Mouse (Mus musculus) hindbrain, embryonic 14.5 days (tissue): Measurements from ENCODE around the gene Tnfsf9. TPM values are rescaled to one million over a fixed set of nuclear protein-coding genes. Genes with fewer than 3 reads are reported as not detected.

ENCODE experiments used
- ATAC-seq: fragments of 200-750 bp; cut with Nextera tagmentation; 2 replicates; pipeline ENCODE4 v1.8.0; 2017; ENCODE audit warnings: moderate number of reproducible peaks, mild to moderate bottlenecking, moderate TSS enrichment, moderate library complexity; ENCODE audit not compliant: low FRiP score
- DNase-seq: peaks from one replicate; pipeline ENCODE4 v3.0.0-alpha.2; 2015; ENCODE audit warnings: low spot score
- H3K27ac ChIP-seq: fragments of 300-500 bp; sonication (generic); 2 replicates; pipeline ENCODE4 v1.5.1; 2014; ENCODE audit warnings: mild to moderate bottlenecking, moderate library complexity
- H3K27me3 ChIP-seq: fragments of 300-500 bp; sonication (generic); 2 replicates; pipeline ENCODE4 v1.6.1; 2014; ENCODE audit warnings: mild to moderate bottlenecking, low read length, mixed read lengths; ENCODE audit not compliant: control insufficient read depth, insufficient read depth
- H3K36me3 ChIP-seq: fragments of 300-500 bp; sonication (generic); replicated peaks from 2 replicates; pipeline ENCODE4 v1.6.1; 2014; ENCODE audit not compliant: control insufficient read depth, insufficient read depth
- H3K4me1 ChIP-seq: fragments of 300-500 bp; sonication (generic); replicated peaks from 2 replicates; pipeline ENCODE4 v1.6.1; 2014; ENCODE audit warnings: antibody characterized with exemption, low read length, mixed read lengths; ENCODE audit not compliant: control insufficient read depth, insufficient read depth
- H3K4me2 ChIP-seq: fragments of 300-500 bp; sonication (generic); replicated peaks from 2 replicates; pipeline ENCODE4 v1.6.1; 2014; ENCODE audit warnings: mild to moderate bottlenecking, moderate library complexity
- H3K4me3 ChIP-seq: fragments of 300-500 bp; sonication (generic); replicated peaks from 2 replicates; pipeline ENCODE4 v1.5.1; 2014; ENCODE audit warnings: mild to moderate bottlenecking, low read length
- H3K9ac ChIP-seq: fragments of 300-500 bp; sonication (generic); 2 replicates; pipeline ENCODE4 v1.6.1; 2014
- H3K9me3 ChIP-seq: fragments of 300-500 bp; sonication (generic); 2 replicates; pipeline ENCODE4 v1.6.1; 2016; ENCODE audit warnings: low read length; ENCODE audit not compliant: control insufficient read depth
- WGBS: fragments of 180-500 bp; shearing (Covaris S2); extraction: QIAGEN DNeasy Blood & Tissue Kit; methylation state at CpG from one replicate; pipeline ENCODE4 v1.1.7; 2014; 5-methylcytosine and 5-hydroxymethylcytosine counted together
- polyA plus RNA-seq: library from polyadenylated mRNA; unstranded; fragments of >200 nt; fragmentation: Nextera tagmentation; extraction: Ambion mirVana; gene quantifications from 2 replicates; pipeline ENCODE4 v1.2.1, GENCODE M21; 2014

Gene Tnfsf9
- polyA plus RNA-seq, 1 experiment from 2014 or later, result 5.6 TPM

DNA sequence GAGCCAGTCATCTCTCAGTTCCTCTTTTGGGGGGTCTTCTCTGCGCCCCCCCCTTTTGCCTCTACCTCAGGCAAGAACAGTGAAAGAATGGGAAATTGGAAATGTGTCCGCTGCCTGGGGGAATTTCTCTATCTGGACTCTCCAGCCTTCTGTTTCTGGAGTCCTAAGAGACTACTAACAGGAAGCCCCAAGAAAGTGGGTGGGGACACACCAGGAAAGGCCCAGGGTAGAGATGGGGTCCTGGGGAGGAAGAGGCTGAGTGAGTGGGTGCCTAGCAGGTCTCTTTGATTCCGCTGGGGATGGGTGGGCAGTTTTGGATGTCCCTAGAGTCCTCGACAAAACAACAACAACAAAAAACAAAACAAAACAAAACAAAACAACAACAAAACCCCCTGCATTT, 629 bp upstream of the Tnfsf9 start:
- ATAC-seq, result no peak
- no peaks in the 10 kb centered on the region for H3K9me3 ChIP-seq
- H3K27ac ChIP-seq, result no peak overlapping the region
- H3K27me3 ChIP-seq, result no peaks in the 10 kb centered on the region
- peak overlapping the region; percentile 52 for H3K4me3 ChIP-seq
- H3K36me3 ChIP-seq, result no peaks in the 10 kb centered on the region
- H3K4me2 ChIP-seq, result peak overlapping the region; percentile 67
- H3K9ac ChIP-seq, result peak overlapping the region; percentile 79; the same call in 1 of the 2 replicates
- DNase-seq, result no peak
- H3K4me1 ChIP-seq, result peaks cover 17% of the 10 kb centered on the region
- 39% methylated on average over 4 of the region's 4 CpGs for WGBS

DNA sequence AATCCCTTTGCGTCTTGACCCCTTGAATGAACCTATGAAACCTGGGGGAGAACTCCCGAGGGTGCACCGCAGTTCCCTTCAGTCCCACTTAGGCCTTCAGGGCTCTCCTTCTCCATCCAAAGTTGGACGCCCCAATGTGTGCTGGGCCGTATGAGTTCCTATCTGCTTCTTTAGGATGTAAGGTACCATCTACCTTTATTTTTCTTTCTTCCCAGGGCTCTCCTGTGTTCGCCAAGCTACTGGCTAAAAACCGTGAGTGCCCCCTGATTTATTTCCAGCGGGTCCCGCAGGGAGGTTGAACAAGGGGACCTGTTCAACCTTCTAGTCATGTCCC, 877 bp downstream of the Tnfsf9 start:
- H3K9ac ChIP-seq, result peak overlapping the region; percentile 79
- WGBS, result 7% methylated on average over 9 of the region's 9 CpGs
- H3K27me3 ChIP-seq, result no peaks in the 10 kb centered on the region
- H3K4me3 ChIP-seq, result peak overlapping the region; percentile 52
- H3K4me1 ChIP-seq, result peaks cover 17% of the 10 kb centered on the region
- DNase-seq (no peak), ATAC-seq (no peak)
- H3K36me3 ChIP-seq, result no peaks in the 10 kb centered on the region
- H3K4me2 ChIP-seq, result peak overlapping the region; percentile 67
- H3K9me3 ChIP-seq, result no peaks in the 10 kb centered on the region
- no peak overlapping the region for H3K27ac ChIP-seq

DNA sequence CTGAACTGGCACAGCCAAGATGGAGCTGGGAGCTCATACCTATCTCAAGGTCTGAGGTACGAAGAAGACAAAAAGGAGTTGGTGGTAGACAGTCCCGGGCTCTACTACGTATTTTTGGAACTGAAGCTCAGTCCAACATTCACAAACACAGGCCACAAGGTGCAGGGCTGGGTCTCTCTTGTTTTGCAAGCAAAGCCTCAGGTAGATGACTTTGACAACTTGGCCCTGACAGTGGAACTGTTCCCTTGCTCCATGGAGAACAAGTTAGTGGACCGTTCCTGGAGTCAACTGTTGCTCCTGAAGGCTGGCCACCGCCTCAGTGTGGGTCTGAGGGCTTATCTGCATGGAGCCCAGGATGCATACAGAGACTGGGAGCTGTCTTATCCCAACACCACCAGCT, 1.9 kb downstream of the Tnfsf9 start:
- H3K27me3 ChIP-seq, result no peaks in the 10 kb centered on the region
- no peak overlapping the region for H3K4me3 ChIP-seq
- H3K4me2 ChIP-seq, result no peak overlapping the region
- no peak overlapping the region for H3K27ac ChIP-seq
- peaks cover 17% of the 10 kb centered on the region for H3K4me1 ChIP-seq
- ATAC-seq, result no peak
- no peaks in the 10 kb centered on the region for H3K9me3 ChIP-seq
- no peak for DNase-seq
- no peak overlapping the region for H3K9ac ChIP-seq
- WGBS, result 92% methylated on average over 5 of the region's 5 CpGs
- H3K36me3 ChIP-seq, result no peaks in the 10 kb centered on the region

DNA sequence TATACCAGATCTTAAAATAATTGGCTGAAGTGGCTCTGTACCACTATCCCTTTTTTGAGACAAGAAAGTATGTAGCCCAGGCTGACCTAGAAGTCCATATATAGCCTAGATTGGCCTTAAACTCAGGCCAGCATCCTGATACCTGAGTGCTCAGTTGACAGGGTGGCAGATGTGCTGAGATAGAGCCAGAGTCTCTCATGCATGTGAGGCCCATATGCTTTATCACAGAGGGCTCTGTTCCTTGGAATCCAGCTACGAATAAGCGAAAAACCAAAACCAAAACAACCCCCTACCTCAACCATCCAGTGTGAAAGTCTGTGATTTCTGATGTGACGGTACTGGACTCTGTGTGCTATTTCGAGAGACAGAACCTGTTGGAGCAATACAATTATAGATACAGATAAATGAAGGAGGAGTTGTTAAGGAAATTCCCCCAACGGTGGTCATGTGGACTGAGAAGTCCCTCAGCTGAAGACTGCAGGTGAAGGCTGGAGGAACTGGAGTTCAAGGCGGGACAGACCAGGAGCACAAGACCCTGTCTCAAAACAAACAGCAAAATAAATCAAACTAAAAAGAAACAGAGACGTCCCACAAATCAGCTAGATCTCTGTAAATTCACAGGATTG, 3.0 kb downstream of the Tnfsf9 start:
- ATAC-seq, result no peak
- no peak for DNase-seq
- Histone ChIP-seq H3K36me3 (no peaks in the 10 kb centered on the region), H3K9me3 (no peaks in the 10 kb centered on the region), H3K9ac (no peak overlapping the region), H3K4me2 (no peak overlapping the region), H3K27me3 (no peaks in the 10 kb centered on the region), H3K4me1 (peaks cover 17% of the 10 kb centered on the region), H3K27ac (no peak overlapping the region), H3K4me3 (no peak overlapping the region)
- WGBS, result 83% methylated on average over 7 of the region's 7 CpGs

DNA sequence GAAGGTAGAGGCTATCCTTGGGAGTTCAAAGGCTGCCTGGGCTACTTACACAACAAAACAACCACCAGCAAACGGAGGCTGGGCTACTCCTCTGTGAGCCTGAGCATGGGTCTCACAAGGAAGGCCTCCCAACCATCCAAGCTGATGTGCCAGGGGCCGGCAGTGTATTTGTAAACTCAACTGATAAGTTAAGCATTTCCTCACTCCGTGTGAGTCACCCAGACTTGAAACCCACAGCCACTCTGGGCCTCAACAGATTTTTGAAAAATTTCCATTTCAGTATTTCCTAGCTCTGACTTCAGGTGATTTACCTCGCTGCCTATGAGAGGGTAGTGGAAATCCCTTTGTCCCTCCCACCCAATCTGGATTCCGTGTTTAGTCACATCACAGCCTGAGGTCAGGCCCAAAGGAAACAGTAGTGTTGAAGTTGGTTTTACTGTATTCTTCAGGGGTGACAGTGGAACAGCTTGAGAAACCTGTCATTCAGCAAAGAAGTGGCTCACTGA, 3.6 kb downstream of the Tnfsf9 start:
- DNase-seq, result no peak
- H3K4me1 ChIP-seq, result peaks cover 17% of the 10 kb centered on the region
- no peaks in the 10 kb centered on the region for H3K9me3 ChIP-seq
- no peak for ATAC-seq
- no peaks in the 10 kb centered on the region for H3K27me3 ChIP-seq
- WGBS, result 54% methylated on average over 5 of the region's 5 CpGs
- H3K36me3 ChIP-seq, result no peaks in the 10 kb centered on the region
- H3K4me2 ChIP-seq, result no peak overlapping the region
- H3K4me3 ChIP-seq, result no peak overlapping the region
- no peak overlapping the region for H3K9ac ChIP-seq
- no peak overlapping the region for H3K27ac ChIP-seq

DNA sequence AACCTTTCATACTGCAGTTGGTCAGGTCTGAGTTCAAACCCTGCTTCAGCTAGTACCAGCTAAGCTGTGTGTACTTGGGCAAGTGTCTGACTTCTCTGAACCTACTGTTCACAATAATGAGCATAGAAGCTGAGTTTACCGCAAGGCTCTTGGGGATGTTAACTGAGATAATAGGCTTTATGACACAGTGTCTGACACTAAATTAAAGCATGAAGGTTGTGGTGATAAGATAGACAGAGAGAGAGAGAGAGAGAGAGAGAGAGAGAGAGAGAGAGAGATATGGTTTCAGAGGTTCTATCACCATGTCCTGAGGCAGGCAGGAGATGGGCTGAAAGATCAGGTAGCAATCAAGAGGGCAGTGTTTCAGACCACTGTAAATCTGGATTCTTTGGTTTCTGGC, 4.9 kb downstream of the Tnfsf9 start:
- no peak overlapping the region for H3K9ac ChIP-seq
- H3K4me3 ChIP-seq, result no peak overlapping the region
- 100% methylated on average over 1 of the region's 1 CpGs for WGBS
- no peaks in the 10 kb centered on the region for H3K36me3 ChIP-seq
- ATAC-seq (no peak), DNase-seq (no peak)
- no peak overlapping the region for H3K4me2 ChIP-seq
- no peaks in the 10 kb centered on the region for H3K27me3 ChIP-seq
- peaks cover 11% of the 10 kb centered on the region; the same call in 1 of the 2 replicates for H3K4me1 ChIP-seq
- no peak overlapping the region for H3K27ac ChIP-seq
- H3K9me3 ChIP-seq, result no peaks in the 10 kb centered on the region

DNA sequence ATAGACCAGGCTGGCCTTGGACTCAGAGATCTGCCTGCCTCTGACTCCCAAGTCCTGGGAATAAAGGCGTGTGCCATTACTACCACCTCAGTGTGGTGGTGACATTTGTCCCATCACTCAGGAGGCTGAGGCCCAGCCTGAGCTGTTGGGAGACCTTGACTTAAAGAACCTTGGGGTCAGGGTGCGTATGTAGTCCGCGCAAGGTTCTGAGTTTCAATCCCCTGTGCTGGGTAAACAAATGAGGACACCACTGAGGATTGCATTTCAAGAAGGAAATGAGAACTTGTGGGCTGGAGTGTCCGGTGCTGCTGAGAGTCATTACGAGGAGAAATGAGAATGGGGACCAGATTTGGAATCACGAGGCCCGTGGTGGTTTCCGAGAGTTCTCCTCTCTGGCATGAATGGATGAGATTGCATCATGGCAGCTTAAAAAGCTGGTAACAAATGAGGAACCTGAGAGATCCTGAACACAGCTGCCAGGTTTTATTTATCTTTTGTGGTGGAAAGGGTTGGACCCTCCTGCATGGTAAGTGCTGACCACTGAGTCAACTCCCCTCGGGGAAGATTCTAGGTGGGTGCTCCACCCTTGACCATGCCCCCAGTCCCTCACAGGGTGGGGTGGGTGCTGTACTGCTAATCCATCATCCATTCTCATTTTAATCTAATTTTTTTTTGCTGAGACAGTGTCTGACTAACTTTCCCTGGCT, 7.8 kb downstream of the Tnfsf9 start:
- DNase-seq (no peak), ATAC-seq (no peak)
- 92% methylated on average over 10 of the region's 10 CpGs for WGBS
- Histone ChIP-seq H3K4me2 (no peak overlapping the region), H3K36me3 (no peaks in the 10 kb centered on the region), H3K27ac (no peak overlapping the region), H3K4me1 (0 out of 2 replicates have a peak, but pooled peaks cover 2% of the 10 kb centered on the region), H3K9ac (no peak overlapping the region), H3K4me3 (no peak overlapping the region), H3K9me3 (no peaks in the 10 kb centered on the region), H3K27me3 (no peaks in the 10 kb centered on the region)

DNA sequence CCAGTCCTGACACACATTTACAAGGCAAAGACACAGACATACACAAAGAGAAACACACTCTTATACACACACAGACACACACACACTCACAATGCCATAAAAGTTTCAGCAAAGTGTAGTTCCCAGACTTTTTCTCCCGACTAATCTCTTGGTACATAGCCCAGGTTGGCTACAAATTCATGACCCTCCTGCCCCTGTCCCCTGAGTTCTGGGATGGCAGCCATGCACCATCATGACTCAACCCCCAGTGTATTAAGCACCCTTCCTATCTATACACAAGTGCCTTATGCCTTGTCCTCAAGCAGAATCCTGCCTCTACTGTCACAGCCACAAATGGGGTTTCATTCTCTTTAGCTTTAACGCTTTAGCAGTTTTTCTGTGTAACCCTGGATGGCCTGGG, 11.7 kb downstream of the Tnfsf9 start:
- Histone ChIP-seq H3K27me3 (no peaks in the 10 kb centered on the region), H3K9me3 (no peaks in the 10 kb centered on the region), H3K4me1 (no peaks in the 10 kb centered on the region), H3K4me2 (no peak overlapping the region), H3K4me3 (no peak overlapping the region), H3K9ac (no peak overlapping the region), H3K27ac (no peak overlapping the region), H3K36me3 (no peaks in the 10 kb centered on the region)
- ATAC-seq (no peak), DNase-seq (no peak)
- WGBS, result 72% methylated on average over 2 of the region's 2 CpGs

DNA sequence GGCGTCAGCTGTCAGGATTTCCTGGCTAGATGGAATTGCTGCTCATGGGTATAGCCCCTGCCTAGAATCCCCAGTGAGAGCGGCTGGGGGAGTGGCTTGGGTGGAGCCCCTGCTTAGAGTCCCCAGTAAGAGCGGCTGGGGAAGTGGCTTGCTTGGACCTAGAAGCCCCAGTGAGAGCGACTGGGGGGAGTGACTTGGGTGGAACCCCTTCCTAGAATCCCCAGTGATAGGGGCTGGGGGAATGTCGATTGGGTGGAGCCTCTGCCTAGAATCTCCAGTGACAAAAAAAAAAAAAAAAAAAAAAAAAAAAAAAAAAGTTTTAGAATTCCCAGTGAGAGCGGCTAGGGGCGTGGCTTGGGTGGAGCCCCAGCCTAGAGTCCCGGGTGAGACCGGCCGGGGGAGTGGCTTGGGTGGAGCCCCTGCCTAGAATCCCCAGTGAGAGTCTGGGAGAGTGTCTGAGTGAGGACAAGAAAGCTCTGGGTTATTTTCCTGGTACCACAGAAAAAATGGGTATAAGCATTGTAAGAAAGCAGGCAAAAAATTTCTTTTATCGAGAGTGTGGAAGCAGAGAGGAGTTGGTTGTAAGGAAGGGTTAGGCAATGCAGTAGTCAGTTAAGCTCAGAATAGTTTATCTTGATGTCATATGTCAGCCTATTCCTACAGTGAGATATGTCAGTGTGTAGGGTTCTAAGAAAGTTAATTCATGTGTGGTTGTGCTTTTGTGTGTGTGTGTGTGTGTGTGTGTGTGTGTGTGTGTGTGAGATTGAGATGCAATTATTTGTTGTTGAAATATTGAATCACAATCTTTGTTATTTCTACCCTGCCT, 13.6 kb downstream of the Tnfsf9 start:
- ATAC-seq (no peak), DNase-seq (no peak)
- no peaks in the 10 kb centered on the region for H3K4me1 ChIP-seq
- H3K4me2 ChIP-seq, result no peak overlapping the region
- no peak overlapping the region for H3K4me3 ChIP-seq
- H3K36me3 ChIP-seq, result no peaks in the 10 kb centered on the region
- WGBS, result 2% methylated on average over 11 of the region's 11 CpGs
- no peak overlapping the region for H3K27ac ChIP-seq
- no peaks in the 10 kb centered on the region for H3K27me3 ChIP-seq
- H3K9me3 ChIP-seq, result no peaks in the 10 kb centered on the region
- no peak overlapping the region for H3K9ac ChIP-seq
